Mouse (Mus musculus) kidney, postnatal 0 days (tissue): ENCODE data around the gene Hdac7. TPM values are rescaled to one million over a fixed set of nuclear protein-coding genes. Genes with fewer than 3 reads are reported as not detected.

Source experiments
- ATAC-seq: fragments of 200-750 bp; cut with Nextera tagmentation; replicated peaks from 2 replicates; pipeline ENCODE4 v1.8.0; 2017; ENCODE audit warnings: low read depth, moderate number of reproducible peaks, moderate TSS enrichment, moderate library complexity; ENCODE audit not compliant: low FRiP score
- DNase-seq: peaks from one replicate; pipeline ENCODE4 v3.0.0-alpha.2; 2016; ENCODE audit warnings: low spot score
- H3K27ac ChIP-seq: fragments of 300-500 bp; sonication (generic); 2 replicates; pipeline ENCODE4 v1.5.1; 2014; ENCODE audit warnings: mild to moderate bottlenecking
- H3K27me3 ChIP-seq: fragments of 300-500 bp; sonication (generic); 2 replicates; pipeline ENCODE4 v1.6.1; 2014; ENCODE audit warnings: low read length, mixed read lengths; ENCODE audit not compliant: insufficient read depth
- H3K36me3 ChIP-seq: fragments of 300-500 bp; sonication (generic); 2 replicates; pipeline ENCODE4 v1.6.1; 2014; ENCODE audit warnings: low read length, mixed read lengths; ENCODE audit not compliant: insufficient read depth
- H3K4me1 ChIP-seq: fragments of 300-500 bp; sonication (generic); replicated peaks from 2 replicates; pipeline ENCODE4 v1.6.1; 2014; ENCODE audit warnings: antibody characterized with exemption, low read length, mixed read lengths; ENCODE audit not compliant: insufficient read depth
- H3K4me2 ChIP-seq: fragments of 300-500 bp; sonication (generic); 2 replicates; pipeline ENCODE4 v1.6.1; 2014; ENCODE audit warnings: mild to moderate bottlenecking, low read length, moderate library complexity, mixed read lengths
- H3K4me3 ChIP-seq: fragments of 300-500 bp; sonication (generic); replicated peaks from 2 replicates; pipeline ENCODE4 v1.5.1; 2014; ENCODE audit warnings: low read depth, low read length
- H3K9ac ChIP-seq: fragments of 300-500 bp; sonication (generic); 2 replicates; pipeline ENCODE4 v1.6.1; 2014; ENCODE audit warnings: low read depth, low read length
- H3K9me3 ChIP-seq: fragments of 300-500 bp; sonication (generic); replicated peaks from 2 replicates; pipeline ENCODE4 v1.6.1; 2016; ENCODE audit warnings: low read length, inconsistent platforms, mixed read lengths
- CTCF ChIP-seq: IDR thresholded peaks from 2 replicates; pipeline ENCODE4 v1.5.1; 2016; ENCODE audit warnings: antibody characterized with exemption, low read depth, mild to moderate bottlenecking, moderate library complexity
- WGBS: fragments of 180-500 bp; shearing (Covaris S2); extraction: QIAGEN DNeasy Blood & Tissue Kit; methylation state at CpG from one replicate; pipeline ENCODE4 v1.1.7; 2014; 5-methylcytosine and 5-hydroxymethylcytosine counted together
- polyA plus RNA-seq: library from polyadenylated mRNA; unstranded; fragments of >200 nt; fragmentation: Nextera tagmentation; extraction: Ambion mirVana; gene quantifications from 2 replicates; pipeline ENCODE4 v1.2.1, GENCODE M21; 2015

The Hdac7 gene
- polyA plus RNA-seq, 1 experiment from 2014 or later: 24.7 TPM

GRCm38 (mm10) chr15:97815254-97815653 is 29.0 kb downstream of the Hdac7 start:
- Histone ChIP-seq H3K36me3 (0 out of 2 replicates have a peak, but pooled peaks cover 3% of the 10 kb centered on the region), H3K4me1 (peaks cover 30% of the 10 kb centered on the region), H3K4me2 (no peak overlapping the region), H3K27ac (peak overlapping the region; percentile 57; the same call in 1 of the 2 replicates), H3K9ac (no peak overlapping the region), H3K27me3 (no peaks in the 10 kb centered on the region), H3K9me3 (no peaks in the 10 kb centered on the region), H3K4me3 (no peak overlapping the region)
- WGBS: 91% methylated on average over 4 of the region's 4 CpGs
- ATAC-seq (no peak), DNase-seq (no peak)
- TF ChIP-seq CTCF: no peak

GRCm38 (mm10) chr15:97814703-97815102 is 29.6 kb downstream of the Hdac7 start:
- Histone ChIP-seq H3K27ac (peak overlapping the region; percentile 57), H3K4me2 (no peak overlapping the region), H3K27me3 (no peaks in the 10 kb centered on the region), H3K9me3 (no peaks in the 10 kb centered on the region), H3K9ac (no peak overlapping the region), H3K36me3 (peaks cover 7% of the 10 kb centered on the region; the same call in 1 of the 2 replicates), H3K4me1 (peaks cover 30% of the 10 kb centered on the region), H3K4me3 (no peak overlapping the region)
- no peak for TF ChIP-seq CTCF
- ATAC-seq: peak; percentile 45; the same call in 1 of the 2 replicates
- DNase-seq: no peak
- 34% methylated on average over 5 of the region's 5 CpGs for WGBS

DNA sequence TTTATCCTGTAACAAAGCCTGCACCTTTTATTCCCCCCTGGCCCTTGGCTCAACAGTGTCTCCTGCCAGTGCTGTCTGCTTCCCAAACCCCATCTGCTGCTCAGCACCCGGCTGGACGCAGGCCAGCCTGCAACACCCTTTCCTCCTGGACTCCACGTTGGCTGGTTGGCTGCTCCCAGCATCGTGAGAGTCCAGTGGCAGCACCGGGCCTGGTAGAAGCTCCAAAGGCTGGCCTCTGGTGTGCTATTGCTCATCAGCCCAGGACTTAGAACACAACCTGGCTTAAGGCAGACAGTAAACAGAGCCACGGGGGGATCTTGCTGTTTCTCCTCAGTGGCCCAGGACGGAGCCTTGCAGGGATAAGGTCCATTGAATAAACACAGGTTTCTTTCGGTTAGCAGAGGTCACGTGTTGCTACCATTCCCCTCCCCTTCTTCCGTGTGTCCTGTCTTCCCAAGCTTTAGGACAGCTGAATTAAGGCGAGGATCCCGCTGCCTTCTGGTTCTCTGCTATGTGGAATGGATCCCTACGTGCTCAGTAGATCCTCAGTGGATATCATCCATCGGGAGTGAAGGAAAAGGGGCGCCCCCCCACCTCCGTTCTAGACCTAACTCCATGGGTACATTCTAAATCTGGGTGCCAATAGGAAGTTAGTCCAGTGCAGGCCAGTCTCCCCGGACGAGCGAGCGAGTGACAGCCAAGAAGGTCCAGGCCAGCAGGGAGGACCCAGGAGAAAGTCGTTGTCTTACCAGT is 30.7 kb downstream of the Hdac7 start:
- H3K4me2 ChIP-seq: no peak overlapping the region
- H3K27ac ChIP-seq: peak overlapping the region; percentile 57
- ATAC-seq: 0 out of 2 replicates have a peak, but pooled peaks have one; percentile 18

DNA sequence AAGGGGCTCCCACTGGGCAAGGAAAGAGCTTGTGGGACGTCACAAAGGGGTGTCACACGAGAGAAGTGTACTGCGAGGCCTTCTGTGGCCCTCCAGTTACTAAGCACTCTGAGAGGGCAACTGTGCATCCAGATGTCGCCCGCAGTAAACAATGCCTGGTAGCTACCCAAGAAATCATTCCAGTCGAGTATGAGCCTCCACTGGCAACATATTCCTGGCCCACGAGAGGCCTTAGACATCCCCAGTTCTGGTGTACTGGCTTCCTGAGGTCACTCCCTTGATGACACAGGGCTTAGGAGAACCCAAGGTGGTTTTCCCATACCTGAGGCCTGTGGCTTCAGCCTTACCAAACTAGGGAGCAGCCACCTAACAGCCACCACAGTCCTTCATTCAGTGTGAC is 31.4 kb downstream of the Hdac7 start:
- no peak overlapping the region for H3K4me3 ChIP-seq
- 0 out of 2 replicates have a peak overlapping the region, but pooled peaks have one; percentile 57 for H3K27ac ChIP-seq
- H3K4me1 ChIP-seq: peaks cover 30% of the 10 kb centered on the region
- H3K9ac ChIP-seq: 0 out of 2 replicates have a peak overlapping the region, but pooled peaks have one; percentile 8
- 70% methylated on average over 7 of the region's 7 CpGs for WGBS
- H3K9me3 ChIP-seq: no peaks in the 10 kb centered on the region
- no peaks in the 10 kb centered on the region for H3K27me3 ChIP-seq
- H3K4me2 ChIP-seq: no peak overlapping the region
- H3K36me3 ChIP-seq: peaks cover 20% of the 10 kb centered on the region
- no peak for DNase-seq
- TF ChIP-seq CTCF: no peak
- no peak for ATAC-seq

More for the DNA sequence above, 30.7 kb downstream of the Hdac7 start:
- Histone ChIP-seq H3K27me3 (no peaks in the 10 kb centered on the region), H3K9ac (0 out of 2 replicates have a peak overlapping the region, but pooled peaks have one; percentile 8), H3K4me1 (peaks cover 30% of the 10 kb centered on the region), H3K36me3 (peaks cover 13% of the 10 kb centered on the region), H3K4me3 (no peak overlapping the region), H3K9me3 (no peaks in the 10 kb centered on the region)
- TF ChIP-seq CTCF: no peak
- 45% methylated on average over 21 of the region's 21 CpGs for WGBS
- no peak for DNase-seq

DNA sequence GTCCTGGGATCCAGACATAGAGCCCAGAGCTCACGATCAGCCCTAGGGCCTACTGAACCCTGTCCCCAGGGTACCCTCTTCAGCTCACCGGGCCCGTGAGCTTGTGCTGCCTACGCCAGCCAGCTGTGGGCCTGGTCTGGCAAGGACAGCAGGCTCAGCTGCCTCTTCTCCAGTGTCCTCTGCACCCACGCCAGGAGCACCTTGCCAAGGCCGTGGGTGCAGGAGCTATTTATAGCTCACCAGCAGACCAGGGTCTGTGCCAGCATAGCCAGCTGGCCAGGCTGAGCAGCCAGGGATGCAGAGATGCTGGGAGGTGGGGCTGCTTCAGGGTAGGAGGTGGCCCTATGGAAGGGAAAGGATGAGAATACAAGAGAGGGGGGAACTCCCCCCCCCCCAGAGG is 32.2 kb downstream of the Hdac7 start:
- H3K9ac ChIP-seq: no peak overlapping the region
- H3K4me1 ChIP-seq: peaks cover 30% of the 10 kb centered on the region
- 49% methylated on average over 6 of the region's 6 CpGs for WGBS
- H3K4me3 ChIP-seq: no peak overlapping the region
- no peak overlapping the region for H3K4me2 ChIP-seq
- no peak for DNase-seq
- peak overlapping the region; percentile 60; the same call in 1 of the 2 replicates for H3K27ac ChIP-seq
- no peaks in the 10 kb centered on the region for H3K27me3 ChIP-seq
- no peaks in the 10 kb centered on the region for H3K9me3 ChIP-seq
- H3K36me3 ChIP-seq: peaks cover 27% of the 10 kb centered on the region
- ATAC-seq: no peak; the same call in 1 of the 2 replicates
- TF ChIP-seq CTCF: no peak

- Histone ChIP-seq H3K9me3 (no peaks in the 10 kb centered on the region), H3K27me3 (no peaks in the 10 kb centered on the region), H3K36me3 (peaks cover 34% of the 10 kb centered on the region), H3K9ac (no peak overlapping the region), H3K27ac (peak overlapping the region; percentile 60; the same call in 1 of the 2 replicates), H3K4me3 (no peak overlapping the region), H3K4me1 (peaks cover 30% of the 10 kb centered on the region), H3K4me2 (no peak overlapping the region)
- no peak for TF ChIP-seq CTCF
- DNase-seq (no peak), ATAC-seq (no peak)
- WGBS: 78% methylated on average over 9 of the region's 9 CpGs
These were observed 33.0 kb downstream of the Hdac7 start for GRCm38 (mm10) chr15:97811307-97811706.
